In the genomic region with DNA sequence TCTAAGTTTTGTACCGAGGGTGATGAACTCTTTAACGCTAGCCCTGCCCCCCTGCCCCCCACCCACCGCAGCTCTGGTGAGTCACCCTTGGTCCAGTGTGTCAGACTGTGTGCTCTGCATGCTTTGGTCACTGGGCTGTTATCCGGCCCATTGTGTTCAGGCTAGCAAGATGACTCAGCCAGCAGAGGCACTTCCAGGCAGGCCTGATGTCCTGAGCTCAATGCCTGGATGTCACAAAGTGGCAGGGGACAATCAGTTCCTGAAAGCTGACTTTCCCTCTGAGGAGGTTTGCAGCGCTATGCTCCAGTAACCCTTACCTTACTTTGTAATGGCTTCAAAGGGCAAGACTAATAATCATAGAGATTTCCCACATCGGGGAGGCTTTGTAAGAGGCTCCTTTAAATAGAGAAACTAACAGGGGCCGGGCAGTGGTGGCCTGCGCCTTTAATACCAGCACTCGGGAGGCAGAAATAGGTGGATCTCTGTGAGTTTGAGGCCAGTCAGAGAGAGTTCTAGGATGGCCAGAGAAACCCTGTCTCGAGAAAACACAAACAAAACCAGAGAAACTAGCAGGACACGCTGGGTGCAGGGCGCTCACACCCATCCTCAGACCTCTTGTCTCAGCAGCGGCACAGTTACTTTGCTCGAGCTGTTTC, we compare ENCODE assay signal across 8 mouse cellular contexts. TPM values are rescaled to one million over a fixed set of nuclear protein-coding genes. Genes with fewer than 3 reads are reported as not detected.
A peak's percentile ranks its signal among the peaks of the same experiment; 100 is the strongest.
DNase-seq lines count a peak whose midpoint lies in the region; ATAC-seq and TF ChIP-seq lines count a peak whose summit lies in the region.

No protein-coding gene starts in this region.

- no peaks in the 10 kb centered on the region for H3K9me3 ChIP-seq in forebrain, embryonic 15.5 days

- no peak overlapping the region for H3K4me3 ChIP-seq in heart, adult 2 months
- no peak overlapping the region for H3K4me3 ChIP-seq in forebrain, embryonic 15.5 days

- no peaks in the 10 kb centered on the region for H3K79me2 ChIP-seq in heart, adult 2 months (replicated peaks; ENCODE audit: control insufficient read depth, insufficient read depth, low read length)

- peaks cover 19% of the 10 kb centered on the region for H3K4me1 ChIP-seq in heart, adult 2 months (ENCODE audit: control insufficient read depth, insufficient read depth, low read length)
- H3K4me1 ChIP-seq in forebrain, embryonic 15.5 days = peaks cover 8% of the 10 kb centered on the region

- peak overlapping the region; percentile 93 for H3K27ac ChIP-seq in heart, adult 2 months
- no peak overlapping the region for H3K27ac ChIP-seq in forebrain, embryonic 15.5 days (replicated peaks)

- DNase-seq in adrenal gland, adult (ENCODE audit: inconsistent age in 2 of 2, low spot score in 1 of 2) = peak; percentile 89 to 91
- DNase-seq in adrenal gland, adult 18-20 months (ENCODE audit: low spot score in 2 of 2) = no peak
- DNase-seq in 416B (ENCODE audit: low read depth) = peak; percentile 95
- peak; percentile 62 to 77 for DNase-seq in heart, adult 2 months
- DNase-seq in kidney, postnatal 10 days = peak; percentile 53
- DNase-seq in thymus, postnatal 4 days = no peak
- DNase-seq in B cell, adult 2 months = no peak

- TF ChIP-seq POLR2A in heart, adult 2 months (IDR thresholded peaks at IDR 0.05; ENCODE audit: insufficient read depth, low read depth, low read length) = peak; percentile 61

- 33% methylated on average over 14 of the region's 14 CpGs for WGBS in heart, adult 2 months
- WGBS in forebrain, embryonic 15.5 days = 72% methylated on average over 14 of the region's 14 CpGs

- H3K4me2 ChIP-seq in forebrain, embryonic 15.5 days (replicated peaks) = no peak overlapping the region

- ATAC-seq in forebrain, embryonic 15.5 days (replicated peaks) = no peak

- TF ChIP-seq CTCF in heart, adult 2 months (IDR thresholded peaks at IDR 0.05) = no peak

- intact Hi-C loops in heart, adult 2 months (cut with DNase I) = loop anchor here (5.0 to 10.0 kb wide), 2 partner anchors 38 to 125 kb away; partner anchors contain the start of gene Hsd17b14

- peak; percentile 89; the same call in 1 of the 2 replicates for TF ChIP-seq EP300 in heart, adult 2 months (IDR thresholded peaks at IDR 0.05; ENCODE audit: insufficient read depth, low read depth, low read length)

- 0 out of 2 replicates have a peak overlapping the region, but pooled peaks have one; percentile 1 for H3K9ac ChIP-seq in heart, adult 2 months (ENCODE audit: low read depth, low read length)
- no peak overlapping the region for H3K9ac ChIP-seq in forebrain, embryonic 15.5 days (replicated peaks)

- H3K36me3 ChIP-seq in heart, adult 2 months (ENCODE audit: control insufficient read depth, insufficient read depth, low read length) = no peaks in the 10 kb centered on the region
- no peaks in the 10 kb centered on the region for H3K36me3 ChIP-seq in forebrain, embryonic 15.5 days

- H3K27me3 ChIP-seq in heart, adult 2 months (ENCODE audit: control insufficient read depth, insufficient read depth, low read length) = no peaks in the 10 kb centered on the region
- no peaks in the 10 kb centered on the region for H3K27me3 ChIP-seq in forebrain, embryonic 15.5 days

RNA-seq across cellular contexts. Expression of gene Ntn5, which starts 3.7 kb away (rescaled TPM):
- under 1 TPM; 0.36 to 0.61 TPM for total RNA-seq in adrenal gland, adult 18-20 months (2021)
- total RNA-seq in heart, adult 2 months (2021) = under 1 TPM; 0.18 to 0.26 TPM
- 0.47 TPM in 1 of 2 replicates, not detected in the other for polyA plus RNA-seq in heart, adult 2 months (2012; rRNA removed)
- polyA plus RNA-seq in forebrain, embryonic 15.5 days (2015; fragmentation: Nextera tagmentation; extraction: Ambion mirVana) = 0.29 and 0.45 TPM in 2 replicates

RNA-seq across cellular contexts. Expression of gene Fut2, which starts 13.9 kb away (rescaled TPM):
- under 1 TPM in 1 of 2 experiments, not detected in 1; 0.13 TPM for total RNA-seq in adrenal gland, adult 18-20 months (2021)
- under 1 TPM; 0.50 to 0.60 TPM for total RNA-seq in heart, adult 2 months (2021)
- 1.1 and 1.9 TPM in 2 replicates for polyA plus RNA-seq in heart, adult 2 months (2012; rRNA removed)
- polyA plus RNA-seq in forebrain, embryonic 15.5 days (2015; fragmentation: Nextera tagmentation; extraction: Ambion mirVana) = 0.31 TPM in 1 of 2 replicates, not detected in the other

RNA-seq across cellular contexts. Expression of gene Sec1, which starts 14.1 kb away (rescaled TPM):
- under 1 TPM; 0.23 to 0.35 TPM for total RNA-seq in adrenal gland, adult 18-20 months (2021)
- total RNA-seq in heart, adult 2 months (2021) = under 1 TPM; 0.16 to 0.25 TPM
- 0.16 and 0.41 TPM in 2 replicates for polyA plus RNA-seq in heart, adult 2 months (2012; rRNA removed)
- polyA plus RNA-seq in forebrain, embryonic 15.5 days (2015; fragmentation: Nextera tagmentation; extraction: Ambion mirVana) = 0.14 TPM in 1 of 2 replicates, not detected in the other

RNA-seq across cellular contexts. Expression of gene Car11, which starts 19.5 kb away (rescaled TPM):
- 10 to 100 TPM; 15.8 to 16.9 TPM for total RNA-seq in adrenal gland, adult 18-20 months (2021)
- total RNA-seq in heart, adult 2 months (2021) = 1 to 10 TPM; 5.2 to 6.8 TPM
- 10.6 and 14.4 TPM in 2 replicates for polyA plus RNA-seq in heart, adult 2 months (2012; rRNA removed)
- 39.0 and 39.8 TPM in 2 replicates for polyA plus RNA-seq in forebrain, embryonic 15.5 days (2015; fragmentation: Nextera tagmentation; extraction: Ambion mirVana)

RNA-seq across cellular contexts. Expression of gene Dbp, which starts 24.8 kb away (rescaled TPM):
- 10 to 100 TPM; 64.8 to 96.6 TPM for total RNA-seq in adrenal gland, adult 18-20 months (2021)
- total RNA-seq in heart, adult 2 months (2021) = 100 to 1,000 TPM in 1 of 2 experiments, 1 to 10 TPM in 1; 6.4 to 134 TPM
- 49.3 and 93.6 TPM in 2 replicates for polyA plus RNA-seq in heart, adult 2 months (2012; rRNA removed)
- 3.6 and 4.1 TPM in 2 replicates for polyA plus RNA-seq in forebrain, embryonic 15.5 days (2015; fragmentation: Nextera tagmentation; extraction: Ambion mirVana)

Comparison
In these comparisons a context has a peak if more than half of its experiments do, and no peak if none do; other contexts are left out.
1. DNase-seq: peak in adrenal gland, adult (2 of 2), 416B (single experiment), heart, adult 2 months (2 of 2) and kidney, postnatal 10 days (single experiment); none in adrenal gland, adult 18-20 months (0 of 2), thymus, postnatal 4 days (single experiment) and B cell, adult 2 months (0 of 2).